Mouse (Mus musculus): ENCODE measurements around the gene Nol10. TPM values are rescaled to one million over a fixed set of nuclear protein-coding genes. Genes with fewer than 3 reads are reported as not detected.

The Nol10 gene
- total and polyA plus RNA-seq, 3 experiments, result 21.6 to 128 (median 44.2) TPM

- Histone ChIP-seq H3K9me3 (replicated peaks; ENCODE audit: insufficient read depth, low read length) (no peaks in the 10 kb centered on the region), H3K36me3 (ENCODE audit: control insufficient read depth in 1 of 2, insufficient read depth in 2 of 2, low read length in 2 of 2) (peaks cover 0 to 9% of the 10 kb centered on the region in 2 experiments; a peak in 3 of 4 replicates), H3K4me3 (ENCODE audit: control insufficient read depth in 1 of 2, insufficient read depth in 1 of 2, low read depth in 2 of 2, low read length in 2 of 2) (no peak overlapping the region), H3K9ac (ENCODE audit: control insufficient read depth, low read depth, low read length, poor library complexity, severe bottlenecking) (no peak overlapping the region), H3K27me3 (ENCODE audit: control insufficient read depth in 1 of 2, insufficient read depth in 2 of 2, low read length in 2 of 2) (no peaks in the 10 kb centered on the region), H3K27ac (ENCODE audit: control insufficient read depth, low read depth, low read length) (no peak overlapping the region), H3K79me2 (ENCODE audit: control insufficient read depth, insufficient read depth, low read length, poor library complexity) (no peaks in the 10 kb centered on the region), H3K4me1 (ENCODE audit: control insufficient read depth in 1 of 2, insufficient read depth in 2 of 2, low read length in 2 of 2) (no peaks in the 10 kb centered on the region)
- DNase-seq (ENCODE audit: low read depth, low spot score), result no peak
- TF ChIP-seq USF1 (IDR thresholded peaks at IDR 0.05; ENCODE audit: low read depth, low read length) (no peak), HCFC1 (IDR thresholded peaks at IDR 0.05; ENCODE audit: low read depth, low read length) (no peak), TCF12 (IDR thresholded peaks at IDR 0.05; ENCODE audit: low read depth, low read length) (no peak), CHD1 (IDR thresholded peaks at IDR 0.05; ENCODE audit: low read depth, low read length) (no peak), ETS1 (IDR thresholded peaks at IDR 0.05; ENCODE audit: low read depth, low read length) (no peak), GABPA (IDR thresholded peaks at IDR 0.05; ENCODE audit: low read depth, low read length) (no peak)
Observed at GRCm38 (mm10) chr12:17382759-17383158, 34.5 kb downstream of the Nol10 start.

- no peaks in the 10 kb centered on the region for H3K9me3 ChIP-seq (replicated peaks; ENCODE audit: insufficient read depth, low read length)
- no peaks in the 10 kb centered on the region for H3K79me2 ChIP-seq (ENCODE audit: control insufficient read depth, insufficient read depth, low read length, poor library complexity)
- H3K9ac ChIP-seq (ENCODE audit: control insufficient read depth, low read depth, low read length, poor library complexity, severe bottlenecking), result no peak overlapping the region
- no peak overlapping the region for H3K4me3 ChIP-seq (ENCODE audit: control insufficient read depth in 1 of 2, insufficient read depth in 1 of 2, low read depth in 2 of 2, low read length in 2 of 2)
- no peaks in the 10 kb centered on the region for H3K27me3 ChIP-seq (ENCODE audit: control insufficient read depth in 1 of 2, insufficient read depth in 2 of 2, low read length in 2 of 2)
- peaks cover 3 to 4% of the 10 kb centered on the region in 2 experiments for H3K36me3 ChIP-seq (ENCODE audit: control insufficient read depth in 1 of 2, insufficient read depth in 2 of 2, low read length in 2 of 2)
- DNase-seq (ENCODE audit: low read depth, low spot score), result no peak
- no peak overlapping the region for H3K27ac ChIP-seq (ENCODE audit: control insufficient read depth, low read depth, low read length)
- no peak for TF ChIP-seq MYB (IDR thresholded peaks at IDR 0.05; ENCODE audit: low read depth, low read length)
- no peak for TF ChIP-seq MEF2A (IDR thresholded peaks at IDR 0.05; ENCODE audit: extremely low read depth, insufficient replicate concordance, low read depth, low read length, poor library complexity, severe bottlenecking)
- no peak for TF ChIP-seq KAT2A (conservative IDR thresholded peaks at IDR 0.05; ENCODE audit: low read depth, low read length)
- TF ChIP-seq ZNF384 (IDR thresholded peaks at IDR 0.05; ENCODE audit: low read depth, low read length), result no peak
- TF ChIP-seq POLR2AphosphoS2 (IDR thresholded peaks at IDR 0.05; ENCODE audit: low read length), result no peak
- TF ChIP-seq RAD21 (IDR thresholded peaks at IDR 0.05; ENCODE audit: low read depth, low read length), result no peak
- TF ChIP-seq TCF12 (IDR thresholded peaks at IDR 0.05; ENCODE audit: low read depth, low read length), result no peak
- no peak for TF ChIP-seq POLR2AphosphoS5 (IDR thresholded peaks at IDR 0.05; ENCODE audit: borderline replicate concordance, low read depth, low read length)
- TF ChIP-seq MYC (IDR thresholded peaks at IDR 0.05; ENCODE audit: low read depth, low read length), result no peak
- no peak for TF ChIP-seq MXI1 (IDR thresholded peaks at IDR 0.05; ENCODE audit: low read depth, low read length)
- TF ChIP-seq NRF1 (IDR thresholded peaks at IDR 0.05; ENCODE audit: insufficient read depth, low read depth, low read length, poor library complexity, severe bottlenecking), result no peak
- TF ChIP-seq SIN3A (IDR thresholded peaks at IDR 0.05; ENCODE audit: low read length), result no peak
- no peak for TF ChIP-seq MAFK (IDR thresholded peaks at IDR 0.05; ENCODE audit: borderline replicate concordance, low read depth, low read length)
- H3K4me1 ChIP-seq (ENCODE audit: control insufficient read depth in 1 of 2, insufficient read depth in 2 of 2, low read length in 2 of 2), result peaks cover 0 to 4% of the 10 kb centered on the region in 2 experiments; a peak in 2 of 4 replicates
Observed at GRCm38 (mm10) chr12:17386896-17387295, 38.6 kb downstream of the Nol10 start.

All from MEL (cell line).